Mouse (Mus musculus) bone marrow macrophage, adult 2 months (primary cell): ENCODE data around the gene Tjp2.

Experiments
- CTCF ChIP-seq: IDR thresholded peaks from 2 replicates; pipeline ENCODE4 v1.5.1; 2012; ENCODE audit warnings: low read depth, mild to moderate bottlenecking, low read length, moderate library complexity
- POLR2A ChIP-seq: IDR thresholded peaks from 2 replicates; pipeline ENCODE4 v1.6.1; 2012; ENCODE audit warnings: mild to moderate bottlenecking, low read depth, low read length, borderline replicate concordance

DNA sequence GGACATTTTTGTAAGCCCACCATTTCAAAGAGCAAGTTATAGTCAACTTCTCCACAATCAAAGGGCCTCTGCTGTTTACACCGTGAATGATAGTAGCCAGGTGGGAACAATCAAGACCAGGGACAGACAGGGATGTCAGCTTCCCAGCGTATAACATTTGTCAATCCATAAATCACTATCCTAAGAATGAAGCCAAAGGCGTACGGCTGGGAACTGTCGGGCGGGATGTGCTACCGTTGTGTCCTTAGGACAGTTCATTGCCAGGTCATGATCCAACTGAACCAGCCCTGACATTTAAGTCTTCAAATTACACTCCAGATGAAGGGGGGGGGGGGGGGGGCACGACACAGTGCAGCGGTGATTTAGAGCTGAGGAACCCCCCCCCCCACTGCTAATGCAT, 65.5 kb downstream of the Tjp2 start:
- TF ChIP-seq CTCF (no peak), POLR2A (no peak)
